Mouse (Mus musculus): ENCODE measurements at regions not wholly inside any gene's neighbourhood (a gene's known extent, or its start where the extent isn't known, plus 50 kb on each side); places are given as distances from the start of the nearest gene placed in this dataset.

DNA sequence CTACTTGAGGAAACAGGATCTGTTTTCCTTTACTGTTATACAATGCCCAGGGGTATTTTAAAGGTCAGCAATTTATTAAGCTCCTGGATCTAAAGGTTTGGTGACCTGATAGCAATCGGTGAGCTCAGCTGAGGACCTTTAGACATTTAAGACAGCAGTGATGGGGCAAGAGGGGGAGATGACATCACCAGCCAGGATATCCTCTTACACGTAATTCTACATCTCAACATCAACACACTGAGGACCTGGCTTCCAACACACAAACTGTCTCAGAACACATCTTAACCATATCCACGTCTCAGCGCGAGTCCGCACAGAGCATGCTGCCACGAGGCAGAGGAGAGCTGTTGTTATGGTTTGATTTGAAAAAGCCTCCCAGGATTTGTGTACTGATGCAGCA, 69.2 kb downstream of the Nhlrc3 start:
- intact Hi-C loops (cut with DNase I): no loop called here
- no peak for DNase-seq

DNA sequence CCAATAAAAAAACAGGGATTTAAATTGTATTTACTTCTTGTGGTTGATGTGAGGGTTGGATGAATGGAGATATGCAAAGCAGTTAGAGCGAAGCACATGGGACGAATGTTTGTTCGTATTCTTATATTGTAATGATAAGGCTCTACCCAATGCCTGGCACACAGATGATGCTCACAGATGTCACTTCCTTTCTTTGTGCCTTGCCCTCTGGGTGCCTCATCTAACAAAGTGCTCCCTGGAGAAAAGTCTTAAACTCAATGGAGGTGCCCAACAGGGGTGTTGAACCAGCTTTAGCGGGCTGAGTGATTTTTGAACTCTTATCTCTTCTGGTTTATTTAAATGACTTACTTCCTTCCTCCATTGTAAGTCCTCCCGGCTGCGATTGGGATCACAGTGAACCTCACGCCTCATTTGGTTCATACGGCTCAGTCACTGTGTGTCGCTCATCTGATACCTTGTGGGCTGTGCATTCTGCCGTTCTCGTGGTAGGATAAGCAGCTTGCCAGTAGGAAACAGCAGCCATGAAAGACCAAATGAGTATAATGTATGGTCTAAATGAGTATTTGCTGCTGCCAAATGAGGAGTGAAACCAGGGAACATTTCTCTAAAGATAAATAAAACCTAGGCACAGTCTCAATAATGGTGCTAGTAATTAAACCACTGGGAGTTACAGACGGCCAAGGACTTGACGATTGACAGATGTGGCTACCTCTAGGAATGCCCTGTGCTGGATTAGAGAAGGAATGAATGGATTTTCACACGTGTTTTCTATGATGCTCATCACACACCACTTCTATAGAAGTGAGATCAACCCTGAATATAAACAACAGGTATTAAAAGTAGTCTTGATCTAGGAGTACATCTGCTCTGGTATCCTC, 81.2 kb downstream of the Nhlrc3 start:
- intact Hi-C loops (cut with DNase I): no loop called here

DNA sequence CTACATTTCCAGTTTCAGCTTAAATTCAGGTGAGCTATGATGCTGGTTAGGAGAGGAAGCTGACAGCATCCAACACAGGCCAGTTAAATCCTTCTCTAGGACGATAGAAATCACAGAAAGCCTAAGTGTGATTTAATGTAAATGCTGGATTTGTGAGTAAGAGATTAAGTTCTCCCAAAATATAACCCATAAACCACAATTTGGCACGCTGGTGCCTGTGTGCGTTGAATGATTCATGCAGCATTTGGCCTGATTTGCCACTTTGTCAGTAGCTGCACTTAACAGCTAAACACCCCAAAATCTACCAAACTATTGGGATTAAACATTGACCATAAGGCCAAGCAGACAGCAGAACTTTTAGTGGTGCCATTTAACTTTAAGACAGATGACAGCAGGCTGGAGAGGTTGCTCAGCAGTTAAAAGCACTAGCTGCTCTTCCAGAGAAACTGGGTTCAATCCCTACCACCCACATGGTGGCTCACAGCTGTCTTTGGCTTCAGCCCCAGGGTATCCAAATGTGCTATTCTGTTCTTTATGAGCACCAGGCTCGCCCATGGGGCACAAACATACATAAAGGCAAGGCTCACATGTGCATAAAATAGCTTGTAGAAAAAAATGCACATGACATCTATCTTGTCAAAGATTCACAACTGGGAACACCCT, 83.5 kb downstream of the Nhlrc3 start:
- intact Hi-C loops (cut with DNase I): no loop called here
- no peak for DNase-seq

More for the DNA sequence above, 81.2 kb downstream of the Nhlrc3 start:
- DNase-seq: no peak

DNA sequence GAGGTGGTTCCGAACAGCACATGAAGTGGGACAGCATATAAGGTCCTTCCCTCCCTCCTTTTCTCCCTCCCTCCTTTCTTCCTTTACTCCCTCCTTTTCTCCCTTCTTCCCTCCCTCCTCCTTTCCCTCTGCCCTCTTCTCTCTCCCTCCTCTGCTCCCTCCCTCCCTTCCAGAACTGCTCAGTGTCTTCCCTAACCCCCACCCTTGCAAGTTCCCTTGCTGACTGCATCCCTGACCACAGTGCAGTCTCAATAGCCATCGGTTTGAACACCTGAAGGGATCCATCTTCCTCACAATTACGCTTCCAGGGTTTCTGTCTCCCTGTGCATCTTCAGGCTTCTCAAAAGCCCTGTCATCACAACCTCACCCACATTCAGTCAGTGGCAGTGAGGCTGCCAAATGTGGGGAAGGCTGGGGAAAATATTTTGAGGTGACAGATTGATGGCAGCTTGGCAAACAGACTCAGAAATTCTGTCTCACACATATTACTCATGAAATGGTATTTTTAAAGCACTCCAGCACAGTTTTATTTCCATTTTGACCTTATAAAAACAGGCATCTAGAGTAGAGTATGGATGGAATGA, 86.2 kb downstream of the Nhlrc3 start:
- intact Hi-C loops (cut with DNase I): no loop called here
- DNase-seq: no peak

DNA sequence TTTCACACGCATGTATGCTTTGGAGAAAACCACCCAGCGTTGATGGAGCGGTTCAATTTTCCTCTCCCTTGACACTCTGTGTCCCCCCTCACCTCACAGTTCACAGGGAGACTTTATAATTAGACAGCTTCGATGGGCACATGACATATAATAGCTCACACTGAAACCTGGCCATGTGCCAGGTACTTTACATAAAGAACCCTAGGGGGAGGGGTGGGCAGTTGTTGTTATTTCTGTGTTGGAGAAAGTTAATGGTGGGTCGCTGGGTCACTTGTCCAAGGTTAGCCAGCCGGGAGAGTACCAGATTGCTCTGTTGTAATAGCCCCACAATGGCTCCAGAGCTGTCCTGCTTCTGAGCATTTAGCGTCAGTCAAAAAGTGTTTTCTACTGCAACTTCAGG, 90.2 kb downstream of the Nhlrc3 start:
- intact Hi-C loops (cut with DNase I): no loop called here
- DNase-seq: peak in 1 of 2 experiments; percentile 1

DNA sequence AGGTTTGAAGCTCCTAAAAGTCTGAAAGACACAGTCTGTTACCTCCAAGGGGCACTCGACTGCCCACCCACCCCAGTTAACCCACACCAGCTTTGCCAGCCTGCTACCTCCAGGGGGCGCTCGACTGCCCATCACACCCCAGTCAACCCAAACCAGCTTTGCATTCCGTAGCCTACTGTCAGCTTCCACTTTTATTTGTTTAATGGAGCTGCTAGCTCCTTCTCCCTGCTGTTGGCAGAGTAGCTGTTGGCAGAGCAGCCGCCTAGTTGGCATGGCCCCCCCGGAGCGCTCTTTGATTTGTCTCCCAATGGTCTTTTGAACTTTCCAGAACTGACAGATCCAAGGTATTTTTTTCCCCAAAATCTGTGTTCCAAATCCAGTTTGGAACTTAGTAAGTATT, 91.2 kb downstream of the Nhlrc3 start:
- intact Hi-C loops (cut with DNase I): no loop called here

DNA sequence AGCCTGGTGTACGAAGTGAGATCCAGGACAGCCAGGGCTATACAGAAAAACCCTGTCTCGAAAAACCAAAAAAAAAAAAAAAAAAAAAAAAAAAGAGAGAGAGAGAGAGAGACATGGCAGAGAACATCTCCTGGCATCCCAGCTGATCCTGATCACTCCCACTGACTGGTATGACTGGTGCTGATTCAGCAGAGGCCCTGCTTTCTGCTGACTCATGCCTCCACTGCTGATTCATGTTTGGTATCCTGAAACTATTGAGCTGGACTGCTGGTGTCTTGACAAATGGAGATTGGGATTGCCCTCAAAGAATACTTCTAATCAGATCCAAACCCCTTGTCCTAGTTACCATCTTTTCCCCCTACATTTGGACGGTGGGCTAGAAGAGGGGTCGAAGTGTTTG, 101.9 kb downstream of the Nhlrc3 start:
- DNase-seq: no peak
- intact Hi-C loops (cut with DNase I): no loop called here

More for the DNA sequence above, 91.2 kb downstream of the Nhlrc3 start:
- no peak for DNase-seq

DNA sequence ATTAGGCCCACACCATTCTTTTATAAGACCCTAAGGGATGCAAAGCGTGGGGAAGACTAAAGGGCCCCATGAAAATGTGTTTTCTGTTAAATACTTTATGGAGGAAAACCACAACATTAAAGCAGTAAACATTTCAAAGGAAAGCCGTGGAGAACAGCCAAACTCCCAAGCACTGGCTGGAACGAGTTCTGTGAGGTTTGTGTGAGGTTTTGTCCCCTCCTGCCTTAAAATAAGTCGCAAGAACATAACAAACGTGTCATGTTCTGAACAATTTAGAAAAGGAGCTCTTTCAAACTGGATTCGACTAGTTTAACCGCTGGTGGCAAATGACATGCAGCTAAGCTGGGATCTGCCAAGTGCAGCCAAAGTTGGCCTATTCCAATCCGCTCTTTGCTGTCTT, 109.4 kb downstream of the Nhlrc3 start:
- no peak for DNase-seq

DNA sequence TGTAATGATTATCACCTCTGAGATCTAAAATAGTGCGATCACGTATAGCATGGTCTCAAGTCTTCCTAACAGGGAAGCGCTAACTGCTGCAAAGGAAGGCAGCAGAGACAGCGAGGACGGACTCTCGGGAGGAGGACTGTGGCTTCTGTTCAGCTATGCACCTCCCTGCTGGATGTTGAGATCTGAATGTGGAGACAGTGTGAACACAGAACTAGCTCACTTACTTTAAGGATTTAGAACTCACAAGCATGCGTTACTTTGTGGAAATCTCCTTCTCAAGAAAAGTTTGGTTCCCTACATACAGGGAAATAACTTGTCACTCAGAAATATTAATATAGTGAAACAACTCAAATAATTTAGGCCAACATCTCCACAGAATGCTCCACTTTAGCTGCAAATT, 109.8 kb downstream of the Nhlrc3 start:
- intact Hi-C loops (cut with DNase I): no loop called here
- DNase-seq: no peak

More for the DNA sequence above, 109.4 kb downstream of the Nhlrc3 start:
- intact Hi-C loops (cut with DNase I): no loop called here

DNA sequence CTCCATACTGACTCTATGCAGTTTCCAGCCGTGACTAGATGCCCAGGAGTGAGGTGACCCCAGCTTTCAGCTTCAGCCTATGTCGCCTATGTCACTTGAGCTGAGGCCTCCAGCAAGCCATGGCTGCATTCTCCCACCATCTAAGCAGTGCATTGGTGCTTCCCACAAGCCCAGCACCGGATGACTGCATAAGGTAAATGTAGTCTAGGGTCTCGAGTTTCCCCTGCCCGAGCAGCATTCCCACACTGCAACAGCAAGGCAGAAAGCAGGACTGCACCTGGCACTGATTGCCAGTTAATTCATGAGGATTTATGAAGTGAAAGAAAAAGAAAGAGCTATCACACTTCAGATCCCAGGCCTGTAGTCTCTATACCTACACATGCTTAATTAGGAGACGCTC, 119.5 kb downstream of the Nhlrc3 start:
- no peak for DNase-seq
- intact Hi-C loops (cut with DNase I): no loop called here

DNA sequence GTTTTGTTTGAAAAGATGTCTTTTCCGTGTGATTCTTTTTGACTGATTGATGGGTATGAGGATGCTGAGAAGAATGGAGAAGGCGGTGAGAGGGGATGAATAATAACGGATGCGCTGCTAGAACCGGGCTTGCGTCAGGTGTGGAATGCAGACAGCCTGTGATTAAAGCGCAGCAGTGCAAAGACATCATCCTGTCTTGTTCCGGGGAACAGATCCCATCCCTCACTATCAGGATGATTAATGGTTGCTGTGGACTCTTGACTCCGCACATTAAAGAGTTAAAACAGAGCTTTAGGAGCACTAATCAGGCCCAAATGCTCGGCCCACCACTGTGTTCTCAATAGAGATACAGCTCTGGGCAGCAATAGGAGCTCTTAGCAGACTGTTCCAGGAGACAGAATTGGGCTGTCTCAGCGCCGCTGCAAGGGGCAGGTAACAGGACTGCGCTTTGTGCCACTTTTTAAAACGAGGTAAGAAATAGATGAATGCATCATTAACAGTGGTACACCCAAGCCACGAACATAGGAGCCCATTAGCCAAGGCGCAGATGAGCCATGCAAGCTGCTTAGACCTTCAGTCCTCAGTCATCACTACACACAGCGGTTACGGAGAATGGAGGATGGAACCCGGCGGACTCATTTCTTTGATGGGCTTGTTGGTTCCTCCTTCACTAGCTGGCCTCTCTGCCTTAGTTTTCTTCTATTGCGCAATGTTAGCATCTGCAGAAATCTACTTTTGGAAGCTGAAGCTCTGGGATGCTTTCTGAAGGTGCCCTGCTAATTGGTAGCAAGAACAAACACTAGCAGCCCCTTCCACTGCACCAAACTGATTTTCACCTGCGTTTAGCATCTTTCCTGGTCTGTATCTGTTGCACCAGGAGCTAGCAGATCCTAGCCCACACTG, 121.6 kb downstream of the Nhlrc3 start:
- no peak for DNase-seq
- intact Hi-C loops (cut with DNase I): no loop called here

DNA sequence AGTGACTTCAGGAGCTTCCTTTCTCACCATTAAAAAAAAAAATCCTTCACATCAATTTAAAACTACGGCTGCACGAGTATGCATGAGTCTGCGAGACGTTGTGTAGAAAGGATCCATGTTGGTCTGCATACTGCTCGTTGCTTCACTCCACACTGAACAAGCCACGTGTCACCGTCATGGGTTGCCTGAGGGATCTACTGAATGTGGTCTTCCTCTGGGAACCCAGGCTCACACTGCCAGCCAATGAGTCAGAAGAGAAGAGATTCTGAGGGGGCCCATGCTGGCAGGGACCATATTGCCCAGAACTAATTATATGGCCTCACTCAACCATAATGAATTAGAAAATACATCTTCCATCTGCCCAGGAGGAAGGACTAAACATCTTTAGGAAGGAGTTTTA, 124.6 kb downstream of the Nhlrc3 start:
- intact Hi-C loops (cut with DNase I): no loop called here
- DNase-seq: no peak

DNA sequence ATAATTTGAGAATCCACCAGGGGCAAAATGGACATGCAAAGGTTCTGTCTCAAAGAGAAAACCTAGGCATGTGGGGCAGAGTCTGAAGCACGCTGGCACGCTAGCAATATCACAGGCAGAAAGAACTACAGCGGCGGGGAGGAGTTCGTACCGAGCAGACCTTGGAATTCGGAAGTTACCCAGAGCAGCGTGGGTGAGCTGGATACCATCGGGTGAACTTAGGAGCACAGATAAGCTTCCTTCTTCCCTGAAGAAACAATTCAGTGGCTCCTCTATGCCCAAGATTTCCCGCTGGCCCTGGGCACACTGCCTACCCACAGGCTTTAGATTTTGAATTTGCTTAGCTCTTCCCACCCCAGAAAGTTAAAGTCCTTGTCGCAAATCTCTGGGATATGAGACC, 129.1 kb downstream of the Nhlrc3 start:
- intact Hi-C loops (cut with DNase I): no loop called here
- DNase-seq: no peak

DNA sequence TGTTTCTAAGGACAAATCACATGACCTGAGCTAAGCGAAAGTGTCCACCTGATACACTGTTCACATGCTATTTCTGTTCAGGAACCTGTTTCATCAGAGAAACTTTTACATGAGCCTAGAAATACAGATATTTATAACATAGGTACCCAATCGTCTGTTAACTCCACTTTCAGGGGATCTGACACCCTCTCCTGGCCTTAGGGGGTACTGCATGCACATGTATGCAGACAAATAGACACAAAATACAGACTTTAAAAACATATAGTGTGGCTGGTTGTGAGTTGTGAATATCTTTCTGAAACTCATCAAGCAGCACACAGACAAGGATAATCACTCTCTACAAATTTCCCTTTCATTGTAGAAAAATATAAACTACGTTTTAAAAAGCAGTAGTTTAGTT, 133.6 kb downstream of the Nhlrc3 start:
- peak; percentile 9 to 11 for DNase-seq
- intact Hi-C loops (cut with DNase I): loop anchor here (2.0 kb wide), 1 partner anchor 297 kb away; no protein-coding TSS in a partner anchor

DNA sequence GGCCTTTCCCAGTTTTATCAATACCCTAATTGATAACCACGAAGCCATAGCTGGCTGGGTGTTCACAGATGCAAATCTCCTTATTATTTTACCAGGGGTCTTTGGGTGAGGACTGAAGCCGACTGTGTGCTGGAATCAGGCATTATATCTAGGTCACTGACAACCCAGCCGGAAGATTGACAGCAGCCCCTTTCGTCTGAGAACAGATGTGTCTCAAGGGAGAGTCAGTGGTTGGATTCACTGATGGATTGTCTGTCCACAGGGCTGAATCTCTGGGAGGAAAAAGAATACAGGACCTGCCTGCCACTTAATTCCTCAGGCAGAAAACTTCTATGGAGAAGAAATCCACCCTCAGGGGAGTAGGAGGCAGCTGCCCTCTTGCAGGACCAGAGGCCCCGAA, 135.7 kb downstream of the Nhlrc3 start:
- intact Hi-C loops (cut with DNase I): no loop called here
- DNase-seq: no peak

DNA sequence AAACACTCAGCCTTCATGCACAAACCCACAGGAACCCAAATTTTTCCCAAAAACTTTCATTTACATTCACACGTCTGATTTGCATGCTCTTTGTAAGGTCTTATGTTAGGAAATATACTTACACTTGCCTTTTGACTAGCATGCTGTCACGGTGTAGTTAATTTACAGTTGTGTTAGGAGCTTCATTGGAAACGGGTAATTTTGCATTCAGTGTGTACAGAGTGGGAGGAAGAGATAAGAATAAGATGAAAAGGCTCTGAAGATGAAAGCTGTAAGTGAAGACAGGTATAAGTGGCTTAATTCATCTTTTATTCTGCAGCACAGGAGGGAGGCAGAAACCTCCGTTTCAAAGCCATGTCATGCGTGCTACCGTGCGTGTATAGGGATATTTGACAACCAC, 136.2 kb downstream of the Nhlrc3 start:
- intact Hi-C loops (cut with DNase I): no loop called here
- DNase-seq: no peak

DNA sequence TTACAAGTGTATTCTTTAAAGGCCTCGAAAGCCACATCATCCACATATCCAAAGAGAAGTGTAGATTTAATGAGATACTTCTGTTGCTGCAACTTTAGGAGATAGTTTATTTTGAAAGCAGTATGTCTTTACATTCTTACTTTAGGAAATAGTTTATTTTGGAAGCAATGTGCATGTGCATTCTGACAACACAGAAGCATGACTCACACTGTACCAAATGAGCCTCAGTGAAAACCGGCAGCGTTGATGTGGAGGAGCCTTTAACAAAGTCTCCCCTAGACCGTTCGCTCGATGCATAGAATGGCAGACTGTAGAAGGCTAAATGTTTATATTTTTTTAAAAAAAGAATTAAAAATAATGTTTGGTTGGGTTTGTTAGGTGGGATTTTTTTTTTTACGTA, 138.1 kb downstream of the Nhlrc3 start:
- no peak for DNase-seq
- intact Hi-C loops (cut with DNase I): no loop called here

DNA sequence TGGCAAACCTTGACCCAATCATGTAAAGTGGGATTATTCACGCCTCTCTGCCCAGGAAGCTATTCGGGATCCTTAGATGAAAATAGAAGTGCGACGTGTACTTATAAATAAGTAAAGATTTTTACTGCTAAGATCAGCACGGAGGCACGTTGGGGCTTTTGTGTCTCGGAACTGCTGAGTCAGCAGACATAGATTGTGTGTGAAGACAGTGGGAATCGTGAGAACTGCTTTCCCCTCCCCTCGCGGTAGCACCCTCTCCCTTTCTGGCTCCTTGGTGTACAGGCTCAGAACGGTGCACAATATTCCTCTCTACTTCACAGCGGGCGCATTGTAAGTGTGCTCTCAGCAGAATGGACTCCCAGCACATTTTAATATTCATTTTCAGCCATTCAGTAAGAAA, 138.7 kb downstream of the Nhlrc3 start:
- intact Hi-C loops (cut with DNase I): no loop called here
- DNase-seq: no peak

DNA sequence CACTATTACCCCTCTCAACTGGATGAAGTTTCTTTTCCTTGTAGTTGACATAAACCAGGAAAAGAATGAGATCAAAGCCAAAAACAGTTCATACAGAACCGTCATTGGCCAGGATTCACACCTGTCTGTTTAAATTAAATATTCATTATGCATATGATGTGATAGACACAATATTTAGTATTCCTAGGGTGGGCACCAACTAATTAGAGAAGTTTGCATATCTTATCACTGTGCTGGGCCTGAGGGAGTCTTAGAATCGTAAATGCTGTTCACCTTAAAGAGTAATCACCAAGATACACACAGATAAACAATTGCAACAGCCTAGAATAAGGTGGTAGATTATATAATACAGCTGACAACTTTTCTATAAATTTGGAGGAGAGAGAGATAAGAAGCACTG, 147.7 kb downstream of the Nhlrc3 start:
- DNase-seq: no peak
- intact Hi-C loops (cut with DNase I): no loop called here
